Mouse (Mus musculus): ENCODE measurements around the gene Smad6.

DNA sequence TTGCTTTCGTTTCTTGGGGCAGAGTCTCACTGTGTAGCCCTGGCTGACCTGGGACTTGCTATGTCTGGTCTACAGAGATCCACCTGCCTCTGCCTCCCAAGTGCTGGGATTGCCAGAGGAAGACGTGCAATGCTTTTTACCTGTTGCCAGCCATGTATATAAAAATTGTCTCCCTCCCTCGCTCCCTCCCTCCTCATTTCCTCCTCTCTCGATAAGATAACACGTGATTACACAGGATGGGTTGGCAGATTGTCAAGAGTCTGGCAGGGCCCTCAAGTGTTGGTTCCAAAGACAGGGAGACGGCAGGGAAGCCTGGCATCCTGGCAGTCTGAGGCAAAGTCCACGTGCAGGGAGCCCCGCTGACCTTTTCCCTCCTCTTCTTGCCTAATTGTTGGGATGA, 32.2 kb downstream of the Smad6 start:
- TF ChIP-seq CTCF (IDR thresholded peaks at IDR 0.05; ENCODE audit: control insufficient read depth, insufficient read depth, insufficient replicate concordance, low read depth, low read length) = no peak
- no peak for TF ChIP-seq POLR2A (IDR thresholded peaks at IDR 0.05; ENCODE audit: control insufficient read depth, low read depth, low read length)

Data from testis, adult 2 months (tissue).